Mouse (Mus musculus) olfactory bulb, adult 2 months (tissue): ENCODE measurements at regions not wholly inside any gene's neighbourhood (a gene's known extent, or its start where the extent isn't known, plus 50 kb on each side); places are given as distances from the start of the nearest gene placed in this dataset.

ENCODE experiments used
- CTCF ChIP-seq: fragments of 200-500 bp; IDR thresholded peaks from 2 replicates; pipeline ENCODE4 v1.5.1; 2012; ENCODE audit warnings: low read depth, mild to moderate bottlenecking, low read length, moderate library complexity; ENCODE audit not compliant: insufficient read depth
- POLR2A ChIP-seq: fragments of 200-500 bp; IDR thresholded peaks from 2 replicates; pipeline ENCODE4 v1.6.1; 2012; ENCODE audit warnings: mild to moderate bottlenecking, low read depth, low read length, moderate library complexity; ENCODE audit not compliant: insufficient read depth

GRCm38 (mm10) chr10:68965271-68965670 is 186.0 kb upstream of the Rhobtb1 start:
- TF ChIP-seq CTCF (no peak), POLR2A (no peak)
